Mouse (Mus musculus): Measurements from ENCODE around the gene Gm20388. TPM values are rescaled to one million over a fixed set of nuclear protein-coding genes. Genes with fewer than 3 reads are reported as not detected.
"Not testable (repeated sequence)": the region's sequence is repeated elsewhere in the genome, so short reads cannot be mapped to it uniquely, and the experiment has no call there.

Gm20388 gene
- polyA plus RNA-seq, 1 experiment = 10.6 TPM

- no peak for TF ChIP-seq CTCF (IDR thresholded peaks at IDR 0.05; ENCODE audit: control insufficient read depth, insufficient read depth, low read length)
- no peak for TF ChIP-seq POLR2A (IDR thresholded peaks at IDR 0.05; ENCODE audit: borderline replicate concordance, control insufficient read depth, low read depth, low read length)
- H3K4me3 ChIP-seq (replicated peaks; ENCODE audit: control insufficient read depth, low read depth, low read length) = no peak overlapping the region
- H3K27ac ChIP-seq (ENCODE audit: control insufficient read depth, insufficient read depth, low read depth, low read length, poor library complexity) = no peak overlapping the region
- WGBS = 88% methylated on average over 5 of the region's 5 CpGs
- H3K4me1 ChIP-seq (ENCODE audit: control insufficient read depth, insufficient read depth, low read length) = peaks cover 5% of the 10 kb centered on the region
Observed at GRCm38 (mm10) chr8:123274447-123274846, 3363.8 kb downstream of the Gm20388 start.

GRCm38 (mm10) chr8:123275096-123275495 is 3364.5 kb downstream of the Gm20388 start:
- Histone ChIP-seq H3K27ac (ENCODE audit: control insufficient read depth, insufficient read depth, low read depth, low read length, poor library complexity) (no peak overlapping the region), H3K4me1 (ENCODE audit: control insufficient read depth, insufficient read depth, low read length) (peaks cover 5% of the 10 kb centered on the region), H3K4me3 (replicated peaks; ENCODE audit: control insufficient read depth, low read depth, low read length) (no peak overlapping the region)
- TF ChIP-seq CTCF (IDR thresholded peaks at IDR 0.05; ENCODE audit: control insufficient read depth, insufficient read depth, low read length) (no peak), POLR2A (IDR thresholded peaks at IDR 0.05; ENCODE audit: borderline replicate concordance, control insufficient read depth, low read depth, low read length) (no peak)
- 95% methylated on average over 12 of the region's 12 CpGs for WGBS

GRCm38 (mm10) chr8:123278445-123278844 is 3367.8 kb downstream of the Gm20388 start:
- H3K4me3 ChIP-seq (replicated peaks; ENCODE audit: control insufficient read depth, low read depth, low read length) = peak overlapping the region; percentile 43
- peaks cover 6% of the 10 kb centered on the region for H3K4me1 ChIP-seq (ENCODE audit: control insufficient read depth, insufficient read depth, low read length)
- TF ChIP-seq CTCF (IDR thresholded peaks at IDR 0.05; ENCODE audit: control insufficient read depth, insufficient read depth, low read length) (no peak), POLR2A (IDR thresholded peaks at IDR 0.05; ENCODE audit: borderline replicate concordance, control insufficient read depth, low read depth, low read length) (no peak)
- 69% methylated on average over 7 of the region's 7 CpGs for WGBS
- H3K27ac ChIP-seq (ENCODE audit: control insufficient read depth, insufficient read depth, low read depth, low read length, poor library complexity) = peak overlapping the region; percentile 75

GRCm38 (mm10) chr8:123279828-123280227 is 3369.2 kb downstream of the Gm20388 start:
- H3K27ac ChIP-seq (ENCODE audit: control insufficient read depth, insufficient read depth, low read depth, low read length, poor library complexity) = peak overlapping the region; percentile 53; the same call in 1 of the 2 replicates
- no peak for TF ChIP-seq POLR2A (IDR thresholded peaks at IDR 0.05; ENCODE audit: borderline replicate concordance, control insufficient read depth, low read depth, low read length)
- no peak for TF ChIP-seq CTCF (IDR thresholded peaks at IDR 0.05; ENCODE audit: control insufficient read depth, insufficient read depth, low read length)
- 53% methylated on average over 4 of the region's 4 CpGs for WGBS
- H3K4me3 ChIP-seq (replicated peaks; ENCODE audit: control insufficient read depth, low read depth, low read length) = no peak overlapping the region
- H3K4me1 ChIP-seq (ENCODE audit: control insufficient read depth, insufficient read depth, low read length) = peaks cover 6% of the 10 kb centered on the region

GRCm38 (mm10) chr8:123280302-123281094 is 3369.9 kb downstream of the Gm20388 start:
- Histone ChIP-seq H3K4me1 (ENCODE audit: control insufficient read depth, insufficient read depth, low read length) (peaks cover 7% of the 10 kb centered on the region), H3K27ac (ENCODE audit: control insufficient read depth, insufficient read depth, low read depth, low read length, poor library complexity) (peak overlapping the region; percentile 90), H3K4me3 (replicated peaks; ENCODE audit: control insufficient read depth, low read depth, low read length) (peak overlapping the region; percentile 72)
- WGBS = 51% methylated on average over 13 of the region's 13 CpGs
- no peak for TF ChIP-seq POLR2A (IDR thresholded peaks at IDR 0.05; ENCODE audit: borderline replicate concordance, control insufficient read depth, low read depth, low read length)
- TF ChIP-seq CTCF (IDR thresholded peaks at IDR 0.05; ENCODE audit: control insufficient read depth, insufficient read depth, low read length) = no peak

- H3K4me1 ChIP-seq (ENCODE audit: control insufficient read depth, insufficient read depth, low read length); H3K27ac ChIP-seq (ENCODE audit: control insufficient read depth, insufficient read depth, low read depth, low read length, poor library complexity): not testable (repeated sequence)
- 36% methylated on average over 6 of the region's 6 CpGs for WGBS
- H3K4me3 ChIP-seq (replicated peaks; ENCODE audit: control insufficient read depth, low read depth, low read length) = peak overlapping the region; percentile 38
Observed at GRCm38 (mm10) chr8:123282994-123283393, 3372.4 kb downstream of the Gm20388 start.

- H3K27ac ChIP-seq (ENCODE audit: control insufficient read depth, insufficient read depth, low read depth, low read length, poor library complexity) = 0 out of 2 replicates have a peak overlapping the region, but pooled peaks have one; percentile 12
- TF ChIP-seq POLR2A (IDR thresholded peaks at IDR 0.05; ENCODE audit: borderline replicate concordance, control insufficient read depth, low read depth, low read length) = no peak
- no peak for TF ChIP-seq CTCF (IDR thresholded peaks at IDR 0.05; ENCODE audit: control insufficient read depth, insufficient read depth, low read length)
- peak overlapping the region; percentile 19 for H3K4me3 ChIP-seq (replicated peaks; ENCODE audit: control insufficient read depth, low read depth, low read length)
- WGBS = 66% methylated on average over 7 of the region's 7 CpGs
- H3K4me1 ChIP-seq (ENCODE audit: control insufficient read depth, insufficient read depth, low read length) = peaks cover 3% of the 10 kb centered on the region; the same call in 1 of the 2 replicates
Observed at GRCm38 (mm10) chr8:123283991-123284390, 3373.3 kb downstream of the Gm20388 start.

- 88% methylated on average over 5 of the region's 5 CpGs for WGBS
- Histone ChIP-seq H3K4me1 (ENCODE audit: control insufficient read depth, insufficient read depth, low read length) (peaks cover 3% of the 10 kb centered on the region; the same call in 1 of the 2 replicates), H3K27ac (ENCODE audit: control insufficient read depth, insufficient read depth, low read depth, low read length, poor library complexity) (0 out of 2 replicates have a peak overlapping the region, but pooled peaks have one; percentile 12), H3K4me3 (replicated peaks; ENCODE audit: control insufficient read depth, low read depth, low read length) (no peak overlapping the region)
- TF ChIP-seq CTCF (IDR thresholded peaks at IDR 0.05; ENCODE audit: control insufficient read depth, insufficient read depth, low read length) (no peak), POLR2A (IDR thresholded peaks at IDR 0.05; ENCODE audit: borderline replicate concordance, control insufficient read depth, low read depth, low read length) (no peak)
Observed at GRCm38 (mm10) chr8:123284493-123284892, 3373.9 kb downstream of the Gm20388 start.

Measured in bone marrow, adult 2 months (tissue).